Mouse (Mus musculus) ES-E14 (cell line): ENCODE data around the gene Ip6k1. TPM values are rescaled to one million over a fixed set of nuclear protein-coding genes. Genes with fewer than 3 reads are reported as not detected.

ENCODE experiments used
- DNase-seq: peaks from one replicate; pipeline ENCODE4 v3.0.0-alpha.2; 2013; ENCODE audit warnings: low read depth, low spot score
- H3K27ac ChIP-seq: 2 replicates; pipeline ENCODE4 v1.5.1; 2012; ENCODE audit warnings: low read depth, mild to moderate bottlenecking, low read length, moderate library complexity, mixed read lengths; ENCODE audit not compliant: poor library complexity, insufficient read depth, severe bottlenecking
- H3K36me3 ChIP-seq: 2 replicates; pipeline ENCODE4 v1.6.1; 2012; ENCODE audit warnings: mild to moderate bottlenecking, low read length, moderate library complexity, mixed read lengths; ENCODE audit not compliant: control insufficient read depth, poor library complexity, insufficient read depth, severe bottlenecking
- H3K4me1 ChIP-seq, 2 experiments: fragments of 150-350 bp in 1 of 2; sonication (generic) in 1 of 2; 2 replicates each; pipeline ENCODE4 v1.6.1; 2012; ENCODE audit warnings: low read length in 2 of 2, mild to moderate bottlenecking in 1 of 2, mixed read lengths in 1 of 2; ENCODE audit not compliant: control insufficient read depth in 2 of 2, insufficient read depth in 2 of 2, poor library complexity in 1 of 2
- H3K4me3 ChIP-seq, 2 experiments: fragments of 150-350 bp in 1 of 2; sonication (generic) in 1 of 2; 2 replicates each; pipeline ENCODE4 v1.5.1; 2012; ENCODE audit warnings: low read length in 2 of 2, low read depth in 1 of 2, mild to moderate bottlenecking in 1 of 2, mixed read lengths in 1 of 2; ENCODE audit not compliant: insufficient read depth in 1 of 2, poor library complexity in 1 of 2, severe bottlenecking in 1 of 2
- H3K9ac ChIP-seq: 2 replicates; pipeline ENCODE4 v1.6.1; 2012; ENCODE audit warnings: low read depth, mild to moderate bottlenecking, low read length, mixed read lengths; ENCODE audit not compliant: poor library complexity, insufficient read depth, severe bottlenecking
- H3K9me3 ChIP-seq: fragments of 150-350 bp; sonication (generic); 2 replicates; pipeline ENCODE4 v1.6.1; 2012; ENCODE audit warnings: low read depth, mild to moderate bottlenecking, low read length; ENCODE audit not compliant: control insufficient read depth, insufficient read depth
- CHD2 ChIP-seq: IDR thresholded peaks from 2 replicates; pipeline ENCODE4 v1.6.1; 2014; ENCODE audit warnings: mild to moderate bottlenecking, low read depth, low read length, inconsistent platforms
- HCFC1 ChIP-seq: IDR thresholded peaks from 2 replicates; pipeline ENCODE4 v1.6.1; 2012; ENCODE audit warnings: low read length, inconsistent platforms, borderline replicate concordance; ENCODE audit not compliant: insufficient read depth
- MAFK ChIP-seq: IDR thresholded peaks from 2 replicates; pipeline ENCODE4 v1.6.1; 2014; ENCODE audit warnings: mild to moderate bottlenecking, low read depth, low read length, inconsistent platforms; ENCODE audit not compliant: insufficient read depth
- ZC3H11A ChIP-seq: IDR thresholded peaks from 2 replicates; pipeline ENCODE4 v1.6.1; 2012; ENCODE audit warnings: low read depth, mild to moderate bottlenecking, inconsistent platforms, low read length, borderline replicate concordance
- ZNF384 ChIP-seq: IDR thresholded peaks from 2 replicates; pipeline ENCODE4 v1.6.1; 2012; ENCODE audit warnings: low read depth, low read length, inconsistent platforms
- in situ Hi-C, 2 experiments: fragments of 600-800 bp; cut with MboI; formaldehyde crosslinking; loops; one replicate each; pipeline ENCODE4 v1.15.1; 2025; ENCODE audit warnings: low sequenced_read_pairs in 2 of 2, inconsistent platforms in 1 of 2; ENCODE audit not compliant: unreplicated experiment in 2 of 2
- total RNA-seq: library from RNA; depleted of rRNA; stranded (reverse); fragments of 300-350 nt; gene quantifications from 2 replicates; pipeline ENCODE4 v1.2.3, GENCODE M21; 2012

The Ip6k1 gene
- total RNA-seq, 1 experiment = 41.0 TPM

- no peak for TF ChIP-seq HCFC1
- no peak for TF ChIP-seq MAFK
- TF ChIP-seq ZC3H11A = no peak
- no peak for TF ChIP-seq ZNF384
- no peak for TF ChIP-seq CHD2
- peak overlapping the region; percentile 10 to 26; a peak in 2 of 4 replicates for H3K4me3 ChIP-seq
- H3K36me3 ChIP-seq = no peaks in the 10 kb centered on the region
- peaks cover 2 to 5% of the 10 kb centered on the region in 2 experiments; a peak in 1 of 4 replicates for H3K4me1 ChIP-seq
- no peak overlapping the region for H3K27ac ChIP-seq
- no peak for DNase-seq
- no peaks in the 10 kb centered on the region for H3K9me3 ChIP-seq
- H3K9ac ChIP-seq = peak overlapping the region; percentile 41; the same call in 1 of the 2 replicates
- in situ Hi-C loops = no loop called here
These were observed 6.8 kb upstream of the Ip6k1 start for GRCm38 (mm10) chr9:107995513-107995912.

GRCm38 (mm10) chr9:107996049-107996448 lies 6.3 kb upstream of the Ip6k1 start, which contains the start of gene Gm20662:
Gene Gm20662 (plus strand): TSS chr9:107996349.
- Histone ChIP-seq H3K9ac (peak within 1 kb of the TSS; percentile 41; the same call in 1 of the 2 replicates), H3K27ac (no peak within 1 kb of the TSS), H3K9me3 (no peaks in the 10 kb centered on the region), H3K36me3 (no peaks in the 10 kb centered on the region), H3K4me3 (peak within 1 kb of the TSS; percentile 10 to 26; a peak in 2 of 4 replicates), H3K4me1 (peaks cover 2 to 5% of the 10 kb centered on the region in 2 experiments; a peak in 1 of 4 replicates)
- no peak for TF ChIP-seq CHD2
- TF ChIP-seq ZC3H11A = no peak
- no peak for TF ChIP-seq HCFC1
- TF ChIP-seq MAFK = no peak
- no peak for TF ChIP-seq ZNF384
- DNase-seq = no peak
- in situ Hi-C loops = no loop called here

GRCm38 (mm10) chr9:108002778-108003530 lies 653 bp downstream of the Ip6k1 start:
- Histone ChIP-seq H3K4me1 (peaks cover 0 to 3% of the 10 kb centered on the region in 2 experiments; a peak in 2 of 4 replicates), H3K27ac (no peak overlapping the region), H3K9me3 (no peaks in the 10 kb centered on the region), H3K4me3 (peak overlapping the region; percentile 87 to 93), H3K36me3 (no peaks in the 10 kb centered on the region), H3K9ac (peak overlapping the region; percentile 92)
- in situ Hi-C loops = no loop called here
- no peak for DNase-seq
- no peak for TF ChIP-seq CHD2
- no peak for TF ChIP-seq ZNF384

- peak overlapping the region; percentile 87 to 93 for H3K4me3 ChIP-seq
- peak overlapping the region; percentile 92 for H3K9ac ChIP-seq
- peaks cover 0 to 8% of the 10 kb centered on the region in 2 experiments; a peak in 2 of 4 replicates for H3K4me1 ChIP-seq
- DNase-seq = no peak
- no peaks in the 10 kb centered on the region for H3K36me3 ChIP-seq
- TF ChIP-seq CHD2 = no peak
- TF ChIP-seq HCFC1 = no peak
- TF ChIP-seq ZNF384 = no peak
- TF ChIP-seq ZC3H11A = no peak
- no peak for TF ChIP-seq MAFK
- no peak overlapping the region for H3K27ac ChIP-seq
- in situ Hi-C loops = no loop called here
- H3K9me3 ChIP-seq = no peaks in the 10 kb centered on the region
These were observed 1.2 kb downstream of the Ip6k1 start for GRCm38 (mm10) chr9:108003531-108003890.

- H3K36me3 ChIP-seq = no peaks in the 10 kb centered on the region
- peaks cover 2 to 12% of the 10 kb centered on the region in 2 experiments; a peak in 3 of 4 replicates for H3K4me1 ChIP-seq
- in situ Hi-C loops = no loop called here
- H3K4me3 ChIP-seq = no peak overlapping the region
- no peak overlapping the region for H3K9ac ChIP-seq
- no peak overlapping the region for H3K27ac ChIP-seq
- no peaks in the 10 kb centered on the region for H3K9me3 ChIP-seq
- no peak for TF ChIP-seq CHD2
- no peak for TF ChIP-seq ZC3H11A
- no peak for TF ChIP-seq MAFK
- no peak for TF ChIP-seq ZNF384
- no peak for TF ChIP-seq HCFC1
- no peak for DNase-seq
These were observed 5.7 kb downstream of the Ip6k1 start for GRCm38 (mm10) chr9:108008041-108008440.
